Mouse (Mus musculus) heart, postnatal 10 days (tissue): ENCODE measurements around the gene Hnrnph2. TPM values are rescaled to one million over a fixed set of nuclear protein-coding genes. Genes with fewer than 3 reads are reported as not detected.

Experiments
- DNase-seq, 2 experiments: peaks; one replicate each; pipeline ENCODE4 v3.0.0; 2021
- intact Hi-C: fragments of 180-260 bp; cut with DNase I; formaldehyde crosslinking; loops from one replicate; pipeline ENCODE4 v1.15.1; 2025
- total RNA-seq, 2 experiments: library from RNA; stranded (reverse); gene quantifications; 2 replicates each; pipeline ENCODE4 v1.2.3; 2021

Gene Hnrnph2
- 10 to 100 TPM; 91.6 to 94.5 TPM for total RNA-seq

DNA sequence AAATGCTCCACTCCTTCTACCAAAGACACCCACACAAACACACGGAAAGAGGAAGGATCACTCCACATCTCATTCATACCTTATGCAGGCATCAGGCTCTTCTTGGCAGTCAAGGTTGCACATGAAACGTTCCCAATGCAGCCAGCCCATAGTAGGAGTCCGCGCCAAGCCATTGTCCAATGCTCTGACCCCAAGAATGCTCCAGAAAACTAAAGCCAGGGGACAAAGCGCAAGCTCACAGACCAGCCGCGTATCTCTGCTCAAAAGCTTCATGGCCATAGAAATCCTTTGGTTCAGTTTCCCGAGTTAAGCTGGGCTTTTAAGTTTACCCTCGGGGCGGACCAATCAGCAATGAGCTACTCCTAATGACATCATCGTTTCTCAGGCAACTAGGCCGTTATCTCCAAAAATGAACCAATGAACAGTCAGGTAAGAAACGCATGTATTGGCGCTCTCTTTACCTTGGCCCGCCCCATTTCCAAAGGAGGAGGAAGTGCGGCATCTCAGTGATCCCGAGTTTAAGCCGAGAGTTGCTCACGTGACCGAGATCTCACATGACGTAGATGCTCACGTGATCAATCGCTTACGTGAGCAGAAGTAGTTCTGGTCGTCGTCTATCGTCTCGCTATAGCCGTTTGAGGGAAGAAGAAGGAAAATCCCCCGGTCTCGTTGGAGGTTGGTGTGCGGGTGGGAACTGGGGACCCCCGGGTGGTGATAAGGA is at the start of gene Hnrnph2, which contains the start of gene Gla:
Gene Hnrnph2 (plus strand): TSS at position 521 of the 721 bp plus-strand sequence.
Gene Gla (minus strand): TSS at position 467 of the 721 bp plus-strand sequence.
- DNase-seq, result peak; percentile 93 to 94
- intact Hi-C loops, result loop anchor here (5.0 to 10.0 kb wide), 2 partner anchors 321 to 404 kb away; partner anchors contain the start of gene Zmat1

DNA sequence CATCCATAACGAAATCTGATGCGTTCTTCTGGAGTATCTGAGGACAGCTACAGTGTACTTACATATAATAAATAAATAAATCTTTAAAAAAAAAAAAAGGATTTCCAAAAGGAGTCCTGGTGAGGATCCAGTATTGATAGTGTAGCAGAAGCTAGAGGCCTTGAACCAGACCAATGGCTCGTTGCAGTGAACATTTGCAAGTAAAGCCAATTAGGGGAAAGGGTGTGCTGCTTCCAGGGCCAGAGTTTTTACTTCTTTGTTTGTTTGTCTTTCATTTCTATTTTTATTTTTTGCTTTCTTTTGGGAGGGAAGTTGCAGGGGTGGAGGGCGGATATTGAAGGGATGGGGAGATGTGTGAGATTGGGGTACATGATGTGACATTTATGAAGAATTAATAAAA is 47.7 kb upstream of the Hnrnph2 start:
- DNase-seq, result no peak
- intact Hi-C loops, result no loop called here

DNA sequence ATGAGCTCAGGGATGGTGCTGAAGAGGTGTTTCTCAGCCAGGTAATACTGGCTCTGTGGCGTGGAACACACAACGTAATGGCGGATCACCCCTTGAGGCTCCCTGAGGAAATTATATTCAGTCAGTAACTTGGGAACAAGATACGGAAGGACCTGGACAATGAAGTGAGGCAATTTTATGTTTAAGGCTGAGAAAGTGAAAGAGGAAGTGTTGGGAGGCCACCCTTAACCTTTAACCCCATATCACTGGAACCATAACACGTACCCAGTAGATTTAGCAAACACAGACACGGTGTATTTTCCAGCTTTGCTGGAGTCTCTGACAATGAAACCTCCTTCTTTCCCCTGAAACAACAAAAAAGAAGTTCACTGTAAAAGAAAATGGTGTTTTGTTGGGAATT is 46.6 kb upstream of the Hnrnph2 start:
- DNase-seq, result no peak
- intact Hi-C loops, result no loop called here

DNA sequence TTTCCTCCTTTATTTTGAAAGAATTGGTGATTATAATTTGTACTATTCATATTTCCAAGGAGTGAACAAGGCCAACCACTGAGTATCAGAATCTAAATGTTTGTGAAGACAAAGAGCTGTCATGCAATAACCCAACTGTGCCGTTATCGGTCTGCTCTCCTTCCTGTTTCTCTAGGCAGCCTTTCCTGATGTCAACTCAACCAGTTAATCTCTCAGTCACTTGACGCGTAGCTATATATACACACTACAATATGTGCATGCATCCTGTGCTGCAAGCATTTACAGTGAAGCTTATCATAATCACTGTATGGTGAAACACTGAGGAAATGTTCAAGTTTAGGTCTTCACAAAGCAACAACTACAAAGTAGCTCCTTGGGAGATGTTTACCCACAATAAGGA is 36.7 kb upstream of the Hnrnph2 start:
- DNase-seq, result no peak
- intact Hi-C loops, result no loop called here

DNA sequence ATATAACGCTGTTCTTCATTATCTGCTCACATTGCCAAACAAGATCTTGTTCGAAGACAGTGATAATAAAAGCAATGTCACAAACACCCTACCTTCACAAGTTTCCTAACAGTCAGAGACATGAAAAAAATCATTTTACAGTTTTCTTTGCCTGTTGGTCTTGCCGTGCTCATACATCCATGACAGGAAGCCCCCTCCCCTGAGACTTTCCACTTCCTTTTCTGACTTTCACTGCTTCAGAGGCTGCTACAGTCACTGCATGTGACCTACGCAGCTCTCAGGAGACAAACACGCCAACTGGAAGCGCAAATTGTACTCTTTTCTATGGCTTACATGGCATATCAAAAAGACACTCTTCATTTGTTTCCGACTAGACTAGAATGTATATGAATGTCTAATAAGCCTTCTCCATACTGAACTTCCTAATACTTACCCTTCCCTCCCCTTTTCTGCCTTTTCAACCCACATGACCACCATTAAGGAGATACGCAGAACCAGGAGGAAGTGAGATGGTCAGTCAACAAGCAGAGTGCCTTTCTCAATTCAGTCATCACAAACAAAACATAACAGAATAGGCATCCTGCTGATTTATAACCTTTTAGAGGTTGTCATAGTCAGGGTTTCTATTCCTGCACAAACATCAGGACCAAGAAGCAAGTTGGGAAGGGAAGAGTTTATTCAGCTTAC is 34.3 kb upstream of the Hnrnph2 start:
- intact Hi-C loops, result no loop called here

DNA sequence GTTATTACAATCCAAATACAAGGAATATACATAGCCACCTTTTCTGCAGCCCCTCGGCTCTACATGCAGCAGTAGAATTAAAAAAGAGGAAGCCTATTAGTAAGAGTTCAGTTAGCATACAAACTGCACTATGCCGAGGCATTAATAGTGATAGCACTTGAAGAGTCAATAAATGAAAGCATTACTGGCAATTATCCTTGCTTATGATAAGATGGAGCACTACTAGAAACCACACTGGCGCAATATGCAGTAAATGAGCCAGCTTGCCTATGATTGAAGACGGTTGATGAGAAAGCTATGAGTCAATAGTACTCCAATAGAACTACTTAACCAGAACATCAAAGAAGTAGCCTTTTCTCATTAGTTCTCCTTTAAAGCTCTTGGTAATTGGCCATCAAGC is 23.1 kb upstream of the Hnrnph2 start:
- intact Hi-C loops, result no loop called here

More for the DNA sequence above, 34.3 kb upstream of the Hnrnph2 start:
- no peak for DNase-seq

DNA sequence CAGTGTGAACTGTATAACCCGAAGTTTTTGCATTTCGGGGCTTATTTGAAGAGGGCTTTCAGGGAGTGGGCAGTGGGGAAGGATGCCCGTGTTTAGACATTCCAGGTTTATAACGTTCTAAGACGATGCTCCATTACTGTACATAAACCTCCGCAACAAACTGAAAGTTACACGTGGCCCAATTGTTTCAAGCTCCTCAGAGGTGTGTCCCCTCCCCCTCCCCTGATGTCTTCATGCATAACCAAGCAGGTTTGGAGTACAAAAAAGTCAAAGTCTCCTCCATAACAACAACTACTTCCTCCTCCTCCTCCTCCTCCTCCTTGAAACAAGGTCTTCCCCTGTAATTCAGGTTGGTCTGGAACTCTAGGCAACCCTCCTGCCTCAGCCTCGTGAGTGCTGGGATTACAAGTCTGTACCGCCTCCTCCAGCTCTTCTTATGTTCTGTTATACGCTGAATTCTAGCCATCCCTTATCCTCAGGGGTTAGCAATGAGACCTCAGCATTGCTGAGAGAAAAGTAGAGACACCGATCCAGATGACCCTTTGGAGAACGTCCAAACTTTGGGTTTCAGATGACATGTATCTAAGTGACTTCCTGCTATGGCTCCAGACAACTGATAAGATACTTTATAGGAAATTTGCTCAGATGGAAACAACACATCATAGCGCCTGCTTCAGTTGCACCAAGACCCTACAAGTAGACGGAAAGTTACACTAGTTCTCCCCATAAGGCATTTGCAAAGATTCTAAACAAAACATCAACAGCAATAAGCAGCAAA is 20.3 kb upstream of the Hnrnph2 start:
- no peak for DNase-seq
- intact Hi-C loops, result loop anchor here (5.0 kb wide), 1 partner anchor 38 kb away; the partner anchor contains the start of gene Timm8a1

More for the DNA sequence above, 23.1 kb upstream of the Hnrnph2 start:
- no peak for DNase-seq

DNA sequence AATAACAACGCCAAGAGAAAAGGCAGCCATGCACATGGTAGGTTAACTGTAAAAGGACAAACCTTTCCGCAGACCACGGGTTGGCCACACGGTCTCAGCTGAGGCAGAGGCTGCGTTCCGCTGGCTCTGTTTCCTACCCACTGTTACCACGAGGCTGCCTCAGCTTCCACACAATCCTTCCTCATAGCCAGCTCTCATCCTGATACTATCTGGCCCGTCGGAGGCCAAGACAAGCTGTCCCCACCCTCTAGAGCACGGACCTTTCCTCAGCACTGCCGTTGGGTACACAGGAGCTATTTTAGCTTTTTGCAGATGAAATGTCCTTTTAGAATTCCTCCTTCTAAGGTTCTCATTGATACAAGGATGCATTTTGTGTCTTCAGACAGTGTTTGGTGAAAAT is 18.7 kb upstream of the Hnrnph2 start:
- intact Hi-C loops, result loop anchor here (5.0 kb wide), 1 partner anchor 40 kb away; the partner anchor contains the start of gene Timm8a1
- DNase-seq, result no peak

DNA sequence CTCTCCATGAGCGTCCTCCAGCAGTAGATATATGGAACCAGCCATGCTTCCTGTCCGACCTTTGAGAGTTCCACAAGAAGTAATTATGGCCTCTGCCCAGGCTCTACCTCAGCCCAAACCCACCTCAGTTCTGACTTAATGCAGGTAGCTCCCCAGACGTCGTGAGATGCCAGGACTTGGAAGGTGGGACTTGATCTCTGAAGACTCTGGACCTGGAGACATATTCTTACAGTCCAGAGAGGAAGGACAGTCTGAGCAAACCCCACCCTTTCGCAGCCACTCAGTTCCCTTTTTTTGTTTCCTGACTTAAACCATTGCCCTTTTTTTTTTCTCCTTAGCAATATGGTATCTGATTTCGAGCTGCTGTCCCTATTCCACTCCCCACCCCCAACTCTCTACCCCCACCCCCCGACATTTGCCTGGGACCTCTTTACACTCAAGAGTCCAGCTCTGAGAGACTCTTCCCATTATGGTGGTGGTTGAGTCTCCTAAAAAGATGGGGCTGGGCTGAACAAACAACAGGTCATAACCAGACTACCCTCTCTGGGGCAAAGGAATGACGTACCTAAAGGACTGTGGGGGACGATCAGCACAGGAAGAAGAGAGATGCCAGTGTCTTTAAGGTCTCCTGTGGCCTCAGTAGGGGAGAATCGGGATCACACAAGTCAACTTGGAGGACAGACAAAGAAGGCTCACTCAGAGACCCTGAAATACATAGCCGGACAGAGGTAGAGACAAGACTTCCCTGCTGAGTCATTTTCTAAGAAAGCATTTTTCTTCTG is 17.9 kb upstream of the Hnrnph2 start, which contains the start of gene Btk:
Gene Btk (minus strand): TSS at position 683 of the 782 bp plus-strand sequence.
- intact Hi-C loops, result loop anchor here (5.0 kb wide), 1 partner anchor 41 kb away; the partner anchor contains the start of gene Timm8a1
- no peak for DNase-seq

DNA sequence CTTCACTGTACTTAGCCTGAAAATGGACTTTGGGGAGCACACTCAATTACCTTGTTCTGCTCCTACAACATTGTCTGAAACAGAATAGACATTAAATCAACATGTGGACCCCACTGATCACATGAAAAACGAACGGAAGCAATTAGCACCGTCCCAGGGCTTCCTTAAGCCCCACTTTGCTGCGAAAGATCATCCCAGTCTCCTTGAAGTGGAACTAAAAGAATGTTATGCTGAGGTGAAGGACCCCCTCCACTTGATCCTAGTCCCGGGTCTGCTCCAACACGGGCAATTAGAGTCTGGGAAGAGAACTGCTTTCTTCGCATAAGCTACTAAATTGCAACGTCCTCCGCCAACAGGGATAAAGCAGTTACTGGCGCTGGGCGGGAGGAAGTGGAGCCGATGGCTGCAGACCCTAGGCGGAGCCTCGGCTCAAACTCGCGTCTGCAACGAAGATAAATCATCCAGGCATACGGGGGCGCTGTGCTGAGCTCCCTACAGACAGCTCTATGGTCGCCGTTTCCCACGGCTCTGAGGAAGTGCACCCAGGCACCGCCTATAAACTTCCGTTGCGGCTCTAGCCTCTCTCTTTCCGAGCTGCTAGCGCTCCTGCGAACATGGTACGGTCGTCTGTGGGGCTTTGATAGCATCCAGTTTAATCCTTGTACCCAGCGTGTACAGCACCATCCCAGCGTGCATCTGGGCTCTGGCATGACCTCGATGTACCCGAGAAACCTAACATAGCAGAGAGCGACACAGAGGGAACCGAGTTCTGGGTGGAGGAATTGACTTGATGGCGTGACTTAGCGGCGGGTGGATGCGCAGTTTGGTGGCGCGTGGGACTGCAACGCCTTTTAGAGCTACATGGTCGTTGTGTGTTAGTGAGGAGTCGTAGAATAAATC is 15.6 kb upstream of the Hnrnph2 start, which contains the start of gene Rpl36a:
Gene Rpl36a (plus strand): TSS at position 552 of the 900 bp plus-strand sequence.
- intact Hi-C loops, result no loop called here
- peak; percentile 93 for DNase-seq

DNA sequence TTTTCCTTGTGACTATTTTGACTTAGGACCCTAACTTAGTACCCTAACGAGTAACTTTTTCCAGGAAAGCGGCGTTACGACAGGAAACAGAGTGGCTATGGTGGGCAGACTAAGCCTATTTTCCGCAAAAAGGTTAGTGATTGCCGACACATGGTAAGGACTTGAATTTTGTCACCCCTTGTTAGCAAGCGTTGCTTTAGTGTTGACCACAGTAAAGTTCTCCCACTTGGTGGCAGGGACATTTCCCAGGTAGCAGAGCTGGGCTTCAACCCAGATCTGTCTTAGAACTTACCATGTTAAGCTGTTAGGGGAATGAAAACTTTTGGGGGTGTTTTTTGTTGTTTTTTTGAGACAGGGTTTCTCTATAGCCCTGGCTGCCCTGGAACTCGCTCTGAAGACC is 14.5 kb upstream of the Hnrnph2 start:
- intact Hi-C loops, result no loop called here

DNA sequence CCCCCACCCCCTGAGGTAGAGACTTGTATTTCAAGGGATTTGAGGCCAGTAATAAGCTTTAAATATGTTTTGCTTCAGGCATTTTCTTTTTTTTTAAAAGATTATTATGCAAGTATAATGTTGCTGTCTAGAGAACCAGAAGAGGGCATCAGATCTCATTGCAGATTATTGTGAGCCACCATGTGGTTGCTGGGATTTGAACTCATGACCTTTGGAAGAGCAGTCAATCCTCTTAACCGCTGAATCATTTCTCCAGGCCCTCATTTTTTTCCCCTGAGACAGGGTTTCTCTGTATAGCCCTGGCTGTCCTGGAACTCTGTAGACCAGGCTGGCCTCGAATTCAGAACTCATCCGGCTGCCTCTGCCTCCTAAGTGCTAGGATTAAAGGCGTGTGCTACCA is 12.7 kb upstream of the Hnrnph2 start:
- intact Hi-C loops, result no loop called here
- DNase-seq, result no peak

More for the DNA sequence above, 14.5 kb upstream of the Hnrnph2 start:
- DNase-seq, result no peak

DNA sequence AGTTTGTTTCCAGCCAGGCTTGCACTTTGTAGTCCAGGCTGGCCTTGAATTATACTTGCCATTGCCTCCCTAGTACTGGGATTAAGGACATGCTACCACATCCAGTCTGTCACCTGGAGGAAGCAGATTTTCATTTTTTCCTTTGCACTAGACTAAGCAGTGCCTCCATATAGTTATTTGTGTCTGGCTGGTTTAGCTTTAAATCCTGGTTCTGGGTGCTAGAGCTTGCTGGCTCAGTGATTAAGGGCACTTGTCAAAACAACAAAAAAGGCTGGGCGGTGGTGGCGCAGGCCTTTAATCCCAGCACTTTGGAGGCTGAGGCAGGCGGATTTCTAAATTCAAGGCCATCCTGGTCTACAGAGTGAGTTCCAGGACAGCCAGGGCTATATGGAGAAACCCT is 12.0 kb upstream of the Hnrnph2 start:
- intact Hi-C loops, result no loop called here
- no peak for DNase-seq

DNA sequence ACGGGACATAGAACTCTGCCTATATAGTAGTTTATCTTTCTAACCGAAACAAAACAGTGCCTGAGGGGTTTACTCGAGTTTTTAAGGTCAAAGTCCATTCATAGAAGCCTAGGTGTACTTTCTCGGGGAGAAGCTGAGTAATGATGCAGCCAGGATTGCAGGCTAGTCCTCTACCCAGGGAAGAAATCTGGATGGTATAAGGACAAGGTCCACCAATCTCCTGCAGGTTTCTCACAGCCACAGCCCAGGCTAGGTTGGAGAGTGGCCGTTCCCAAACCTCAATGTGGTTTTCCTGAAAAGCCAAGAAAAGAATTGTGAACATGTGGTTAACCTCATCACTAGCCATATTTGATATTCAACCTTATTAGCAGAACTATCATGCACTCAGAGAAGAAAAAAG is 11.1 kb upstream of the Hnrnph2 start:
- intact Hi-C loops, result no loop called here
- no peak for DNase-seq

DNA sequence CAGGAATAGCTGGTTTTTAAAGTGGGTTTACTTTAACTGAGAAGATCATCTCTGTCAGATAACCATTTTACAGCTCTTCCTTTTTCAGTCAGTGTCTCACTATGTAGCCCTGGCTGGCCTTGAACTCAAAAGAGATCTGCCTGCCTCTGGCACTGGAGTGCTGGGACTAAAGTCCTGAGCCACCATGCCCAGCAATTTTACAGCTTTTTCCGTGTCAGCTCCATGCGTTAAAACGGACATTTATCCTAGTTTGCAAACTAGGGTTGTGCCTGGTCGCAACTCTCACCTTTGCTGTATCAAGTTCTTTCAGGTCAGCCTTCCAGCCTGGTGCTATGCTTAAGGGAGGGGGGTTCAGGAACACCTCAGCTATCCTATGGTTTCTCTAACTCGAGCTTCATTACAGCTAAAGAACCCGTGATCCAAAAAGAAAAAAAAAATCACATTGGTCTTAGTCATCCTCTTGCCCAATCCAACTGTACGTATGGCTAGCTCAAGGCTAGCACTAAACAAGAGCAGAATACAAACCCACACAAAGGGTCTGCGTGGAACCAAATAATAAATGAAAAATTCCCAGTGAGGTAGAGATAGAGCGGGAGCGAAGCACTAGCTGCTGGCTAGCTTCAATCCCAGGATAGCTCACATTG is 935 bp upstream of the Hnrnph2 start:
- intact Hi-C loops, result loop anchor here (5.0 to 10.0 kb wide), 2 partner anchors 322 to 405 kb away; partner anchors contain the start of gene Zmat1

DNA sequence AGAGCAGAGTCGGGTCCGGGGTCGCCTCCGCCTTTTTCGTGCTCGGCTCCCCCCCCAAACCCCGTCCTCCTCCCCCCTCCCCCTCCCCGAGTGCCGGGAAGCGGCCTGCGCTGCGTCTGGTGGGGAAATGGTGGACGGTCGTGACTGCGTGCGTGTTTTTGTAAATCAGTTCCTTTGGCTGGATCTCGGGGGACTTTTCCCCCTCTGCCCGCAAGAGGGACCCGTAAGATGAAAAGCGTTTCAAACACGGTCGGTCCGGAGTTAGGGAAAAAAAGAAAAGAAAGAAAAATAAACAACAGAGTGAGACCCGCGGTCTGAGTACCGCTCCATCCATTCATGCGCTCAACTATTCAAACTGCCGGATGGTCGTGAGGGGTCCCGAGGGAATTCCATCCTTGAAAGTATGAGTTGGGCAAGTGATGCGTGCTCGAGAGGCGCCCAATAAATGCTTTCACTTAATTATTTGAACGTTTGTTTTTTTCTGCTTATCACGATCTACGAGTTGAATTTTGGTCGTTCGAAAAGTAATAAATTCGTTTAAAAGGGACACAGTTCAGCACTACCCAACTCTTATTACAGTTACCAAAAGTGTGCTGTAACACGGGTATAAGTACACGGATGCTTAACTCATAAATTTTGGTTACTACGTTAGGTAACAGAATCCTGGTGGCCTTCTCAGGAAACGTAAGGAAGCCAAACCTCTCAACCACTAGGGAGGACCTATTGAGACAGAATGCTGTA is 571 bp downstream of the Hnrnph2 start:
- intact Hi-C loops, result loop anchor here (5.0 to 10.0 kb wide), 2 partner anchors 321 to 403 kb away; partner anchors contain the start of gene Zmat1
- DNase-seq, result no peak

More for the DNA sequence above, 935 bp upstream of the Hnrnph2 start:
- DNase-seq, result no peak

DNA sequence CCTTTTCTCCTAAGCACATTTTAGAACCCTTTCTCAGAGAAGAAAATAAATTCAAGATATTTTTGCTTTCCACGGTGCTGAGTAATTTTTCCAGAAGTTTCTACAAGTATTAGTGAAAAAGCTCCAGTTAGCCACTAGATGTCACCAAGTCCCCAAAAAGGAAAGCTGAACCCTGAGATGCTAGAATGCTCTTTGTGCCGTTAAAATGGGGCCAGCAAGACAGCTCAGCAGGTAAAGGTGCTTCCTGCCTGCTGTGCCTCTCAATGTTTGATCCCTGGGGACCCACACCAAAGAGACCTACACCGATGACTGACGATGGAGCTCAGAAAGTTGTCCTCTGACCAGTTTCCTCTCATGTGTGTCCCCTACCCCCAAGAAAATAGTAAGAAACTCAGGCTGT is 8.5 kb downstream of the Hnrnph2 start:
- peak; percentile 20 to 40 for DNase-seq
- intact Hi-C loops, result loop anchor here (5.0 to 10.0 kb wide), 2 partner anchors 218 to 395 kb away; partner anchors contain the start of gene Zmat1
